ENCODE assay signal across 32 mouse cellular contexts in the genomic region with DNA sequence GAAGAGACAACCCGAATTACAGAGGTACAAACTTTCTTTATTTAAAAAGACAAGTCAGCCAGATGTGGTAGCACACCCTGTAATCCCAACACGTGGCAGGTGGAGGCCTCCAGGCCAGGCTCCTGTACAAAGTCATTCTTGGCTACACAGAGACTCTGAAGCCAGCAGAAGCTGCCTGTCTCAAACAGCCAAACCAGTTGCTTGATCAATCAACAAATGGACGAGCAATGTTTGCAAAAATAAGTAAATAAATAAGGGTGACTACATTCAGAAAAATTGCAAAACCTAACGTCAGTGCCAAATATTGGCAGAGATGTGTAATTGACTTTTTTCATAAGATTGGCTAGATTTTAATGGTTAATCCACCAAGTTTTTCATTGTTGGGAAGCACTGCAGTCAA.
"Had no signal": no experiment of that assay in that cellular context is flagged by ENCODE, and none has a peak within 500 bp of the region (broad histone marks: within the 10 kb centered on the region; RNA-seq: fewer than 3 reads in every experiment).

No protein-coding gene starts in this region.

- H3K9me3 ChIP-seq: limb, embryonic 10.5 days; limb, embryonic 12.5 days; limb, embryonic 13.5 days; limb, embryonic 15.5 days; liver, embryonic 12.5 days; liver, embryonic 13.5 days; liver, embryonic 15.5 days; lung, embryonic 15.5 days; megakaryocyte, embryonic 14.5 days; midbrain, embryonic 10.5 days; midbrain, embryonic 12.5 days; midbrain, embryonic 13.5 days; midbrain, embryonic 15.5 days; neural tube, embryonic 12.5 days had no signal

- DNase-seq: left cerebral cortex, postnatal 4 days; liver; liver, embryonic 13.5 days; lung, adult 18-20 months; lung, adult 2 months; lung, embryonic 14.5 days; lung, postnatal 10 days; lung, postnatal 14 days; lung, postnatal 36 days; lung, postnatal 4 days; midbrain, embryonic 14.5 days had no signal

- H3K36me3 ChIP-seq: limb, embryonic 10.5 days; limb, embryonic 12.5 days; limb, embryonic 13.5 days; limb, embryonic 15.5 days; liver, embryonic 12.5 days; liver, embryonic 13.5 days; liver, embryonic 15.5 days; lung, embryonic 15.5 days; midbrain, embryonic 10.5 days; midbrain, embryonic 12.5 days; midbrain, embryonic 13.5 days; midbrain, embryonic 15.5 days; neural tube, embryonic 12.5 days had no signal

- H3K9ac ChIP-seq: limb, embryonic 12.5 days; limb, embryonic 13.5 days; limb, embryonic 15.5 days; liver, embryonic 12.5 days; liver, embryonic 13.5 days; liver, embryonic 14.5 days; liver, embryonic 15.5 days; lung, embryonic 14.5 days; lung, embryonic 15.5 days; midbrain, embryonic 12.5 days; midbrain, embryonic 13.5 days; midbrain, embryonic 15.5 days; neural tube, embryonic 12.5 days had no signal

- H3K4me3 ChIP-seq: left cerebral cortex, adult 2 months; limb, embryonic 10.5 days; limb, embryonic 12.5 days; limb, embryonic 13.5 days; limb, embryonic 15.5 days; liver, embryonic 12.5 days; liver, embryonic 13.5 days; liver, embryonic 15.5 days; lung, embryonic 15.5 days; megakaryocyte, embryonic 14.5 days; midbrain, embryonic 10.5 days; midbrain, embryonic 12.5 days; midbrain, embryonic 13.5 days; midbrain, embryonic 15.5 days; myocyte; neural tube, embryonic 12.5 days had no signal

- H3K4me2 ChIP-seq: limb, embryonic 12.5 days; limb, embryonic 13.5 days; limb, embryonic 15.5 days; liver, embryonic 11.5 days; liver, embryonic 12.5 days; liver, embryonic 13.5 days; liver, embryonic 15.5 days; lung, embryonic 14.5 days; lung, embryonic 15.5 days; midbrain, embryonic 11.5 days; midbrain, embryonic 12.5 days; midbrain, embryonic 13.5 days; midbrain, embryonic 15.5 days; neural tube, embryonic 12.5 days had no signal

- ATAC-seq: liver, embryonic 12.5 days; lung, postnatal 0 days; midbrain, embryonic 13.5 days; midbrain, embryonic 15.5 days; midbrain, embryonic 16.5 days had no signal

- H3K27ac ChIP-seq: left cerebral cortex, adult 2 months; limb, embryonic 10.5 days; limb, embryonic 12.5 days; limb, embryonic 13.5 days; limb, embryonic 15.5 days; liver, embryonic 12.5 days; liver, embryonic 13.5 days; liver, embryonic 14.5 days; liver, embryonic 15.5 days; lung, embryonic 15.5 days; macrophage; midbrain, embryonic 10.5 days; midbrain, embryonic 12.5 days; midbrain, embryonic 13.5 days; midbrain, embryonic 15.5 days; neural tube, embryonic 12.5 days had no signal

- H3K27me3 ChIP-seq: limb, embryonic 12.5 days; limb, embryonic 13.5 days; limb, embryonic 15.5 days; liver, embryonic 12.5 days; liver, embryonic 13.5 days; lung, embryonic 15.5 days had no signal
